Mouse (Mus musculus) retina, embryonic 14.5 days (tissue): ENCODE data around the gene Carm1.
"Not testable (repeated sequence)": the region's sequence is repeated elsewhere in the genome, so short reads cannot be mapped to it uniquely, and the experiment has no call there.

ENCODE experiments used
- DNase-seq: peaks from one replicate; pipeline ENCODE4 v3.0.0-alpha.2; 2015; ENCODE audit warnings: low spot score

The Carm1 gene

DNA sequence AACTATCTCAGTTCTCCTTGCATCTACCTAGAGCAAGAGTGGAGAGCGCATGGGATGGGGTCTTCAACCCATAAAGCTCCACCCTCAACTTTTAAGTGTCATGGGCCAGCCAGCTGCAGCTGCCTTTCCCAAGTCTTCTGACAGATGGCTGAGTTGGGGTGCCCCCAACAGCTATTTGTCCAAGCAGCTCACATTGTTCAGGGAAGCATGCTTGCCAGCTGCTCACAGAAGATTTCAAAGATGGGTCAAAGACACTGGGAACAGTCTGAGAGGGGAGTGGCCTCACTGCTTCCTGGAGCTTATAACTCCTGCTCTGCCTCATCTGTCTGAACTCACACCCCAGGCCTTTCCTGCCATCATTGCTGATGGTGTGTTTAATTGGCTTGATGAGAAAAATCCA lies 29.6 kb downstream of the Carm1 start:
- peak; percentile 59 for DNase-seq

GRCm38 (mm10) chr9:21578226-21578625 lies 31.5 kb downstream of the Carm1 start:
- DNase-seq, result no peak

- no peak for DNase-seq
Observed at GRCm38 (mm10) chr9:21585401-21585800, 38.7 kb downstream of the Carm1 start.

DNA sequence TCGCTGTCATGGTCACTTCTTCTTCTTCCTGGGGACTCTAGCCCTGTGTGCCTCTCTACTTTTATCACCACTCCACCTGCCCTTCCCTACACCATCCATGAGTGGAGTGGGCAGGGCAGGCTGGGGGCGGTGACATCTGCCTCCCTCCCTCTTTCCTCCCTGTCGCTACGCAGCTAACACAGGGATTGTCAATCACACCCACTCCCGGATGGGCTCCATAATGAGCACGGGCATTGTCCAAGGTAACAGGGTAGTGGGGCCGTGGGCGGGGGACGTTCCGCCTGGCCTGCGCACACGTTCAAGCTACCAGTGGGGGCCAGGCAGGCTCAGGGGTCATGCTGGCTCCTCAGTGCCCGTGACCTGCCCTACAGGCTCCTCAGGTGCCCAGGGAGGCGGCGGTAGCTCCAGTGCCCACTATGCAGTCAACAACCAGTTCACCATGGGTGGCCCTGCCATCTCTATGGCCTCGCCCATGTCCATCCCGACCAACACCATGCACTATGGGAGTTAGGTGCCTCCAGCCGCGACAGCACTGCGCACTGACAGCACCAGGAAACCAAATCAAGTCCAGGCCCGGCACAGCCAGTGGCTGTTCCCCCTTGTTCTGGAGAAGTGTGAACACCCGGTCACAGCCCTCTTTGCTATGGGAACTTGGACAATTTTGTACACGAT lies 41.1 kb downstream of the Carm1 start:
- DNase-seq, result no peak

GRCm38 (mm10) chr9:21588350-21588749 lies 41.7 kb downstream of the Carm1 start:
- no peak for DNase-seq

DNA sequence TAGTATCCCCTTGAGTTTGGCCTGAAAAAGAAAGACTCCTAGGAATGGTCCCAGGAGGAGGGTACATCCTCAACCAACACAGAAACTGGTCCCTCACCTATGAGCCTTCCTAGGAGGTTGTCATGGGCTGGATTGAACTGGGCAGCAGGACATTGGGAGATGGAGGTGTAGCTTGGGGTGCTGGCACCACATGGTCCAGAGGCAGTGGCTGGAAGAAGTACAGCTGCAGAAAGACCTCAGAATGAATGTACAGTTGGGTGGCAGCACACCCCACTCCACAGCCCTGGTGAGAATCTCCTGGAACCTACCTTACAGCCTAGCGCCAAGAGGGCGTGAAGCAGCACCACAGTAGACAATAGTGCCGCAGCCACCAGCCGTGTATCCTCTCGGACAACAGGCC lies 42.8 kb downstream of the Carm1 start:
- DNase-seq, result no peak

GRCm38 (mm10) chr9:21591127-21591830 lies 44.6 kb downstream of the Carm1 start:
- DNase-seq, result no peak

DNA sequence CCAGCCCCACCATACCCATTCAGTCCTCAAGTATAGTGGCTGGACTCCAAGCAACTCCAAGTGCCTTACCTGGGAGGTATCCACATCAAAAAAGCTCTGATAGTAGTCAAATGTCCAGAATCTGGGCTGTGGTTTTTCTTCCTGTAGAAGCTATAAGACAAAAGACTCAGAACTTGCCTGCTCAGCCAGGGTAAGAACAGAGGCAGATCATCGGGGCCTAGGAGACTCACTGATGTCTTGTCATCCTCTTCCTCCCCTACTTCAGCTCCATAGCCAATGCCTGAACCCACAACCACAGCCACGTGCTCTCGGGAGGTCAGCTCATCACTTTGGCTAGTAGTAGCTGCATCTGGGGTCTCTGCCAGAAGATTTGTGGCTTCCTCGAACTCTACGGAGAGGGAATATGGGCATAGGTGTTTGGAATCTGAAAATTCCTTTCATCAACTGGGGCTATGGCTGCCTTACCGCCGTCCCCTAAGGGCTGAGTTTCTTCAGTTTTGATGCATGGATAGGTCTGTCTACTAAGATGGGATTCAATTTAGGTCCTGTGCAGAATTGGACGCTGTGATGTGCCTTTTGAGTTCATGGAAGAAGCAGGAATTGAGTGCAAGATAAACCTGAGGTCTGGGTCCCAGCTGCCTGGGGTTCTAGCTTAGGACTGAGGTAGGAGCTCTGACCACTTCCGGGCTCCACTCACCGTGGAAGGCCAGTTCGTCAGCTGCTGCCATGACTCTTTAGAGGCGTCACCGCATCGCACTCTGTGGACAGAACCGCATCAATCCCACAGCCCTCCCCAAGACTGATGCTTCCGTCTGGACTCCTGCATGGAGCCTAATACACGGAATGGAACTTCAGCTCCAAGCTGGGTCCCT lies 45.4 kb downstream of the Carm1 start:
- no peak for DNase-seq

- DNase-seq, result peak; percentile 99
Observed at GRCm38 (mm10) chr9:21592703-21593121, 46.0 kb downstream of the Carm1 start, which contains the start of the genes Timm29 and Yipf2. Gene Timm29, plus strand, starts transcription at chr9:21592722. Gene Yipf2, minus strand, starts transcription at chr9:21592828.

DNA sequence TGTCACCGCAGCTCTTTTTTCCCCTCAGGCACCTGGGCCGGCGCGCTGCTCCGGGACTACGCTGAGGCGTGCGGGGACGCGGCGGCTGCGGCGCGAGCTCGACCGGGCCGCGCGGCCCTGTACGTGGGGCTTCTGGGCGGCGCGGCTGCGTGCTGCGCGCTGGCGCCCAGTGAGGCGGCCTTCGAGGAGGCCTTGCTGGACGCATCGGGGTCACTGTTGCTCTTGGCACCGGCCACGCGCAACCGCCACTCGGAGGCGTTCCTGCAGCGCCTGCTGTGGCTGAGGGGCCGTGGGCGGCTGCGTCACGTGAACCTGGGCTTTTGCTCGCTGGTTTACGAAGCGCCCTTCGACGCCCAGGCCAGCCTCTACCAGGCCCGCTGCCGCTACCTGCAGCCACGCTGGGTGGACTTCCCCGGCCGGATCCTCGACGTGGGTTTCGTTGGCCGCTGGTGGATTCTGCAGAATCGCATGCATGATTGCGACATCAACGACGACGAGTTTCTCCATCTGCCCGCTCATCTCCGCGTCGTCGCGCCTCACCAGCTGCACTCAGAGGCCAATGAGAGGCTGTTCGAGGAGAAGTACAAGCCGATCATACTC lies 46.5 kb downstream of the Carm1 start:
- no peak for DNase-seq

DNA sequence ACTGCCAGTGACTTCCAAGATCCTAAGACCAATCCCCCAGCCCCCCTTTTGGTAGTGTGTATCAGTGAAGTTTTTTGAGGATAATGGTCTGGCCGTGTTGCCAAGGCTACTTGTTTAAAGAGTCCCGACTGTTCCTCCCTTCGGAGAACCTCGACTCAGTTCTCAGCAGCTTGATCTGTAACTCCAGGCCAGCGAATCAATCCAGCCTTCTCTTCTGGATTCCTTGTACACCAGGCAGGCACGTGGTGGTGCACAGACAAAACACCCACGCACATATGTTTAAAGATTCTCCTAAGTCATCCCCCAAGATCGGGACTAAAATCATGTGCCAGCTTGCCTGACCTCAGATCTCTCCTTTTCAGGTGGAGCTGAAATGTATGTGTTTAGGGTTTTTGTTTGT lies 47.7 kb downstream of the Carm1 start:
- not testable (repeated sequence) for DNase-seq

DNA sequence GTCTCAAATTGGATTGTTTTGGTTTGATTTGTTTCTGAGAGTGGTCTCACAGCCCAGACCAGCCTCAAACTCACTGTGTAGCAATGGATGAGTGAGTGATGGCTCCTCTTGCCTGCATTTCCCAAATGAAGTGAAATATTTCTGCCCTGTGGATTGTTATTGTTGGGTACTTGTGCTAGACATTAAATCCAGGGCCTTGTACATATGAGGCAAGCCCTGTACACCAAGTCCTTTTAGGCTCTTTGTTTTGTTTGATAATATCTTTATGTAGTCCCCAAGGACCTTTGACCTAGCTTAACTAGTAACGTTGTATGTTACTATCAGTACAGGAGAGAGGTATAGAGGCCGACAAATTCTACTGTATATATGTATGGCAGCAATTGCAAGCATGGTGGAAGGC lies 48.1 kb downstream of the Carm1 start:
- no peak for DNase-seq

DNA sequence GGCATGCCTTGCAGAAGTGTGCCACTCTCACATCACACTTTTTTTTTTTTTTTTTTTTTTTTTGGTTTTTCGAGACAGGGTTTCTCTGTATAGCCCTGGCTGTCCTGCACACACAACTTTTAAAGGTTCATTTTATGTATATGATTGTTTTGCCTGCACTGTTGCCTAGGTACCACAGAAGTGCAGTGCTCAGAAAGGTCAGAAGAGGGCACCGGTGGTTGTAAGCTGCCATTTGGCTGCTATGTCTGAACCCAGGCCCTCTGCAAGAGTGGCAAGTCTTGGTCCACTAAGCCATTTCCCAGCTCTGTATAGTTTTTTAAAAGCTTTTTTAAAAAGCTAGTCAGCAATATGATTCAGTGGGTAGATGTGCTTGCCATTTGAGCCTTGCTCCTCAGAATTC lies 51.5 kb downstream of the Carm1 start:
- peak; percentile 61 for DNase-seq

DNA sequence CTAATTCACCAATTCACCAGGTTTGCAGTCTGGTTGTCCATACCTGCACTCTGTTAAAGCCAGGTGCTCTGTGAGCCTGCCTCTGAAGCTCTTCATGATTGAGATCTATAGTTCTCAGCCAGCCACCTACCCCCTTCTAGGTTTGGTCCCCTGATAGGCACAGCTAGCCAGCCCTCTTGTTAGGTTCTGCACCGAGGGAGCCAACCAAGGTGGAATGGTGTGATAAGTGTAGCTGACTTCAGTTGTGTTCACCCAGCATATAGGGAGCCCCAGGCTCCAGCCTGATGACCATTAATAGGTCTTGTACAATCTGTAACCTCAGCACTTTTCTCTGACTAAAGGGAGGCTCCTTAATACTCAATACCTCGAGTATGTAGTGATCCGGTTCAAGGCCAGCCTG lies 53.5 kb downstream of the Carm1 start:
- no peak for DNase-seq

GRCm38 (mm10) chr9:21601073-21601472 lies 54.4 kb downstream of the Carm1 start:
- DNase-seq, result no peak

DNA sequence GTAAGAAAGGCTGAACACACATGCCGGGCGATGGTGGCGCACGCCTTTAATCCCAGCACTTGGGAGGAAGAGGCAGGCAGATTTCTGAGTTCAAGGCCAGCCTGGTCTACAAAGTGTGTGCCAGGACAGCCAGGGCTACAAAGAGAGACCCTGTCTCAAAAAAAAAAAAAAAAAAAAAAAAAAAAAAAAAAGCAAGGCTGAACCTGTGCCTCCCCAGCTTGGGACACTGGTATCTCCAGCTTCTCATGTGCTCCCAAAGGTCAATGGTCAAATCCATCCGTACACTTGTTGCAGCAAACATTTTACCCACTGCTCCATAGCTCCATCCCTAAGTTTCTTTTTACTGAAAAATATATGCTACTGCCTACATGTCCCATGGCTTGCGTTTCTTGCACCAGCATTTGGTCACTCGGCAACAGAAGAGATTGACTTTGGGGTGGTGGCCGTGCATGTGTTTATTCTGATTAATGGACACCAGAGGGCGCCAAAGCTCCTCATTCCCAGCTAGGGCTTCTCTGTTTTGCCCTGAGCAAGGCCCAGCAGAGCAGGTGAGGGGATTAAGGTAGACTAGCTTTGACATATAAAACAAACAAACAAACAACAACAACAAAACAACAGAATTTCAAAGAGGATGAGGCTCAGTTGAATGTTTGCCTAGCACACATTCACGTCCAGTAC lies 55.2 kb downstream of the Carm1 start:
- peak; percentile 90 for DNase-seq

DNA sequence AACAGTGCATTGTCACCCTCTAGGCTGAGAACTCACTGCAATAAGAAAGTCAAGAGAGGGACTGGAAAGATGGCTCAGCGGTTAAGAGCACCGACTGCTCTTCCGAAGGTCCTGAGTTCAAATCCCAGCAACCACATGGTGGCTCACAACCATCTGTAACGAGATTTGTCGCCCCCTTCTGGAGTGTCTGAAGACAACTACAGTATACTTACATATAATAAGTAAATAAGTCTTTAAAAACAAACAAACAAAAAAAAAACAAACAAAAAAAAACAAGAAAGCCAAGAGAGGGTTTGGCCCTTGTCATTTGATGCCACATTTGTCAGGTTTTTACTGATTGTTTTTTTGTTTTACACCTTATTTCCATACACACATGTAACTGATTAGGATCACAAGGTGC lies 57.4 kb downstream of the Carm1 start:
- DNase-seq, result no peak

- no peak for DNase-seq
Observed at GRCm38 (mm10) chr9:21605865-21606264, 59.2 kb downstream of the Carm1 start.

DNA sequence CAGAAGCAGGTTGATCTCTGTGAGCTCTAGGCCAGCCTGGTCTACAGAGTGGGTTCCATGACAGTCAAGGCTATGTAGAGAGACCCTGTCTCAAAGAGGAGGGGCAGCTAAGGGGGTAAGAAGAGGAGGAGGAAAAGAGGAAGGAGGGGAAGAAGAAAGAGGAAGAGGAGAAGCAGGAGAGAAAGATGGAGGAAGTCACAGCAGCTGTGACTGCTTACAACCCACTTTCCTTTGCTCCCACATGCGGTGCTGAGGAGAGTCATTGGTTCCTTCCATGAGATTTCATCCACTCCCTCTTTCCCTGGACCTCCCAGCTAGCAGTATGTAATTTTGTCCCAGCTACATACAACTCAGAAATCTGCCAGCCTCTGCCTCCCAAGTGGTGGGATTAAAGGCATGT lies 60.0 kb downstream of the Carm1 start:
- no peak for DNase-seq

- no peak for DNase-seq
Observed at GRCm38 (mm10) chr9:21609861-21610260, 63.2 kb downstream of the Carm1 start.

GRCm38 (mm10) chr9:21614864-21615616 lies 68.3 kb downstream of the Carm1 start:
- no peak for DNase-seq
